Mouse (Mus musculus) right cerebral cortex, postnatal 14 days (tissue): ENCODE measurements around the gene Ubqln1.
A peak's percentile ranks its signal among the peaks of the same experiment; 100 is the strongest.

Experiments used
- DNase-seq: peaks from one replicate; pipeline ENCODE4 v3.0.0; 2022

The Ubqln1 gene

GRCm38 (mm10) chr13:58215592-58216341 is at the start of gene Ubqln1:
Gene Ubqln1, minus strand, starts transcription at chr13:58215653.
- DNase-seq, result peak; percentile 87

GRCm38 (mm10) chr13:58263546-58263945 is 48.1 kb upstream of the Ubqln1 start:
- DNase-seq, result no peak

DNA sequence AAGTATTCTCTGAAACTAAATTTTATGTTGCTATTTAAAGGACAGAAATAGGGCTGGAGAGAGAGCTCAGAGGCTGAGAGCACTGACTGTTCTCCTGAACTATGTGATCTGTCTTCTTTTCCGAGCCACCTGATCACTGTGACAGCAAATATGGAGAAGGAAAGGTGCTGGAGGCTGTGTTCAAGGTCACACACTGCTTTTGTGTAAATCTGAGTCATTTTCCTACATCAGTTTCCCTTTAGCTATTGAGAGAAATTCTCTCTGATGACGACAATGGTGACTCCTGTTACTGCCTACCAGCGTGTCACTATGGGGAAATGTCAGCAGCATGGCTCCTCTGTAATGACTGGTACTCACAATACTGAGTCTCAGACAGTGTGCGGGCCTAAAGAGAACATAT is 46.2 kb upstream of the Ubqln1 start:
- DNase-seq, result no peak

GRCm38 (mm10) chr13:58253268-58253667 is 37.8 kb upstream of the Ubqln1 start:
- no peak for DNase-seq

GRCm38 (mm10) chr13:58248957-58249356 is 33.5 kb upstream of the Ubqln1 start:
- DNase-seq, result no peak

DNA sequence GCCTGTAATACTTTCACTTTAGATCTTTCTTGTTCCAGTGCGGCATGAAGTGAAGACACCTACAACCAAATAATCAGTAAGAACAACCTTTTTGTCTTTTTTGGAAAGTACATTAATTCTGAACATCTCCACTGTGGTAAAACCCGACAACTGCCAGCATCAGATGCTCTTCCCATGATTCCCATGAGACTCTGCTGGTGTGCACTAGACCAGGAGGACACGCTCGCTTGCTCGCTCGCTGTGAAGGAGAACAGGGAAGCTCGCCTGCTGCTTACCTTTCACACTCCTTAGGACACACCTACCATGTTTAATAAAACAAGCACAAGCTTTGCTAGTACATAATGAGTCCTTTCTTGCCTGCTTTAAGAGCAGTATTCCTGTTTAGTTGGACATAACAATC is 21.1 kb upstream of the Ubqln1 start:
- no peak for DNase-seq

DNA sequence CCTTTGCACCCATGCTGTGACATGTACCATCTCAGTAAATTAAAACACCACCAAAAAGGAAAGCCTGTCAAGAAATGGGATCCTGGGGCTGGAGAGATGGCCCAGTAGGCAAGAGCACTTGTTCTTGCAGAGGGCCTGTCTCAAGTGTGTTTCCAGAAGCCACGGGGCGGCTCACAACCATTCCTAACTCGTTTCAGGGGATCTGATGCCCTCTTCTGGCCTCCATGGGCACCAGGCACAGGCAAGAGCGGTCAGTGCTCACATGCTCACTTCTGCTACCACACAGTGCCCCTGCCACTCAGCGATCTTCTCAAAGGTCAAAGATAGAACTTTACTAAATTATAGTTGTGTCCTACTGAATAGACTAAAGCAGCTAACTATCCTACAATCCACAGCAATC is 17.2 kb upstream of the Ubqln1 start:
- DNase-seq, result peak; percentile 29

DNA sequence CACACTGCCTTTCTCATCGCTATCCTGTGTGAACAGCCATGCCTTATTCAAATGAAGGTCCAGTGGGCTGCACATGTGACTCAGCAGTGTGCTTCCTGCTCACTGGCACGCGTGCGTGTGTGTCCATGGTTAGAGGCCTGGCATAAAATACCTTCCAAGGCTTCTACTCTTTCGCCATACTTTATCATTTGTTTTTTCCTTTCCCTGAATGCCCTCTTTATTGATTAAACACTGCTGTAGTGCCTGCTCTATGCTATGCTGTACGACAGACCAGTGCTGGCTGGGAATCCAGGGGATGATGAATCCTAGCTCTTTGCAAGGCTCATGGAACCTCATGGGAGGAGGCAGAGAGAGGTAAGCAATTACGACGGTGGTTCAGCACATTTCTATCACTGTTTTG is 16.6 kb upstream of the Ubqln1 start:
- DNase-seq, result no peak

GRCm38 (mm10) chr13:58228624-58229023 is 13.2 kb upstream of the Ubqln1 start:
- no peak for DNase-seq

DNA sequence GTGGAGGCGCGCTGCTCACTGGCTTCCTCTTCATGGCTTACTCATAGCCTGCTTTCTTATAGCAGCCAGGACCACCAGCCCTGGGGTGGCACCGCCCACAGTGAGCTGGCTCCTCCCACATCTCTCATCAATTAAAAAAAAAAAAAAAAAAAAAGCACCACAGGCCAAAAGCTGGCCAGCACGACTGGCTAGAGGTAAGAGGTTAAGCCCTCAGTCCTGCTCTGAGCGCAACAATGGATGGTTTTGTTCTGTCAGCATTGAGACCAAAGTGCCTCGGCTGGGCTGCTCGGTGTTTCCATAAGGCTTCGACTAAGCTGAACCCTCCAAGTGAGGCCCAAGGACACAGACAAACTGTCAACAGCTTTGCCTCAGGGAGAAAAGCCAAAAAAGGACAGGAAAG is 10.2 kb upstream of the Ubqln1 start:
- DNase-seq, result no peak

- DNase-seq, result no peak
Observed at GRCm38 (mm10) chr13:58220206-58220605, 4.8 kb upstream of the Ubqln1 start.

GRCm38 (mm10) chr13:58217536-58217935 is 2.1 kb upstream of the Ubqln1 start:
- no peak for DNase-seq

GRCm38 (mm10) chr13:58216395-58216794 is 942 bp upstream of the Ubqln1 start:
- no peak for DNase-seq

DNA sequence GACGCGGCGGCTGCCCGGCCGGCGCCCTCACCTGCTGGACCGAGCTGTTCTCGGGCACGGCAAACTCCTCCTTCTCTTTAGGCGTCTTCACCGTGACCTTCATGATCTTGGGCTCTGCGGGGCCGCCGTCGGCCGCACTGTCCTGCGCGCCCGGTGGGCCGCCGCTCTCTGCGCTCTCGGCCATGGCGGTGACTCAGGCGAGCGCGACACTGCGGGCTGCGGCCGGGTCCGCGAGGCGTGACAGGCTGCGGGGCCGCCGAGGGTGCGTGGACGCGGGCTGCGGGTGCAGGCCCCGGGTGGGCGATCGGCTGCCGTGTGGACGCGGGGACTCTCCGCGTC is 231 bp downstream of the Ubqln1 start:
- DNase-seq, result no peak

DNA sequence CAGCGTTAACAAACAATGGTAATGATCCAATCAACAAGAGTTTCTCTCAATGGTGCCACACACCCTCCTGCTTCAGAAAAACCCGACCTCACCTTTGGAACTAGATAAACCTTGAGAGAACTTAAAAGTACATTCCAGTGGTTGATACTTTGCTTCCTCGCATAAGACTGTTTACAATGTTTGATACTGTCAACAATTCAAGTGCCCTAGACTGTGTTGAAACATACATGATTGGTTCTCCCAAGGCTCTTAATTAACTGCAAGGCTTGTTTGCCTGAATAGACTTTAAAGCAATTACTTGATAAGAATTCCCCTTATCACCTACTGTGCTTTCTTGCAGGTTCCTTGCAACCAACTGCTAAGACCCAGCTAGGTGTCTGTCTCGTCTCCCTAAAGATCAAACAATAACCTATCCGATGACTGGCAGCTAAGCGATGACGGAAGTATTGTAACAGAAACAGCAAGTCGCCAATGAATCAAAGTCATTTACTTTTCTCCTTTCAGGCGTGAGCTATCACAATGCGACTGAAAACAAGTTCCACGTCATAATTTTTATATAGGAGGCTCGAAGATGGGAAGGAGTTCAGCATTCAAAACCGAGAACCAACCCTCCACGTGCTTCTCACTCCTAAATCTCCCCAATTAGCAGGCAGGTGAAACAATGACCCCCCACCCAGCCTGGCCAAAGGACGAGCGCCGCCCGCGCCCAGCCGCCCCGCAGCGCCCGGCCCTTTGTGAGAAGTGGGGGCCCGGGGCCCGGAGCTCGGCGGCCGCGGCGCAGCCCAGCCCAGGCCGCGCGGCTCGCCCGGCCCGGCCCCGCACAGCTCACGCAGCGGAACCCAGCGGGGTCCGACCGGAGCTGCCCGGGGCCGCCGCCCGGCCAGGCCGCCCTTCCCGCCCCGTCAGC is 854 bp downstream of the Ubqln1 start:
- DNase-seq, result no peak

- no peak for DNase-seq
Observed at GRCm38 (mm10) chr13:58213801-58214200, 1.7 kb downstream of the Ubqln1 start.

DNA sequence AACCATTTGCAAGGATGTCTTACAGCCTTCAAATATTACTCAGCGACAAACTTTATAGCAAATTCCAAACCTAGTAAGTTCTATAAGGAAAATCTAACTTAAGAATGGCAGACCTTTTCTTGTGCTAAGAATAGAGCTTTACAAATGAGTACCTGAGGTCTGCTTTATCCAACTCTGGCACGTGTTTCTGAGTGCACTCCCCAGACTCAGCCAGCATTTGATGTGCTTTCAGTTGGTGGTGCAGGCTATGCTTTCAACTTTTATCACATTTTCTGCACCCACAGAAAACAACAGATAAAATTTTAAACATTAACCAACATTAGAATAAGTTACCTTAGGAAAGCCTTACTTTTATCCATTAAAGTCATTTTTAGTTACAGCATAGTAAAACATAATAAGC is 2.9 kb downstream of the Ubqln1 start:
- no peak for DNase-seq

GRCm38 (mm10) chr13:58210441-58210840 is 5.0 kb downstream of the Ubqln1 start:
- no peak for DNase-seq

DNA sequence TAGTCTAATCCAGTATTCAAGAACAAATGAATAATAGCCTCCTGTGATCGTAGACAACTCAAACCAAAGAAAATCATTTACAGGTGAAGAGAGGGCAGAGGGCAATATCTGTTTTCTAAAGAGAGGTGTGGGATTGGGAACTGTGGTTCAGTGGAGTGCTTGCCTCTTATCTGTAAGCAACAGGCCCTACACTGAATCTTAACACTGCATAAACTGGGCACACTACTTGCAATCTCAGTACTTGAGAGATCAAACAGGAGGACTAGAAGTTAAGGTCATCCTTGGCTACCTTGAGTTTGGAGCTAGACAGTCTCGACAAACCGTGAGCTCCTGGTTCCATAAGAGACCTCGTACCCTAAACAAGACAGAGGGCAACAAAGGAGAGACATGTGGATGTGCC is 9.4 kb downstream of the Ubqln1 start:
- DNase-seq, result no peak

DNA sequence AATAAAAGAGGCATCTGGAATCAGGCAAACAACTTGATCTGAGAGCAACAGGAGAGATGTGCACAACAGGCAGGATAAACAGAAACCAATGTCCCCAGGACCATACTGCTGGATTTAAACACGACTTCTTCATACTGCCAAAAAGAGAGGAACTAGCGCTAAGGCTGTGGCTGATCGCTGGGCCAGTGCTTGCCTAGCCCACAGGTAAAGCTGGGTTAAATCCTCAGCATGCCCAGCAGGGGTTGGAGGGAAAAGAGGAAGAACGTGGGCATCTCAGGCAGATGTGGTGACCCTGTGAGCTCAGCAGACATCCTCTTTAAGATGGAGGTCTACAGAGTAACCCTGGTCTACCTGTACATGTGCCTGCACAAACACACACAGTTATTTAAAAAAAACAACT is 10.5 kb downstream of the Ubqln1 start:
- no peak for DNase-seq

DNA sequence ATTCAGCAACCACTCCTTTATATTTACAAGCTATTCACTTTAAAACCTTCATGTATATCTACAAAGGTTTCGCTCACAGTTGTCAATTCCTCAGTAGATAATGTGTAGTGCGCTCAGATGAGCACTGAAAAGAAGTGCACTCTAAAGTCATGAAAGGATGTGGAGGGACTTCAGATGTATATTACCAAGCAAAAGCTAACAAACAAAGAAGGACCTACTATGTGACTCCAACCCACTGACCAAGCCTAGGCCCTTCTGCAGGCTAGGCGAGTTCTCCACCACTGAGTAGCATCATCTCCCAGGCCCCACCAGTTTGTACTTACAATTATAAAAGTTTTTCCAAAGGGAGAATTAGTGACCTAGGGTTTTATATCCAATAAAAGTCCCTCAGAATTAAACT is 11.3 kb downstream of the Ubqln1 start:
- no peak for DNase-seq

GRCm38 (mm10) chr13:58202903-58203302 is 12.6 kb downstream of the Ubqln1 start:
- DNase-seq, result no peak

GRCm38 (mm10) chr13:58201908-58202307 is 13.5 kb downstream of the Ubqln1 start:
- DNase-seq, result no peak

DNA sequence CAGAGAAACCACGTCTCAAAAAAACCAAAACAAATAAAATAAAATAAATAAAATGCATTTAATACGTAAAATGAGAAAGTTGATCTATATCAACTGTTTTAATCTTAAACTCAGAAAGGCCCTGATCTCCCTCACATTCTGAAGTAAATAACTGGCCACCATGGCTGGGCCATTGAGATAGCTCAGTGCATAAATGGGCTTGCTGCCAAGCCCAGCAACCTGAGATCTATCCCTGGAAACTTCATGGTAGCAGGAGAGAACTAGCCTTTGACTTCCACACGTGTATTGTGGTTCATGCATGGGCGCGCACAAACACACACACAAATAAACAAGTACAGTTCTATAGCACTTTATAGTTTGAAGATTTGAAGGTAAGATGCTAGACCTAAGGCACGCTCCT is 14.1 kb downstream of the Ubqln1 start:
- DNase-seq, result no peak
